Mouse (Mus musculus) liver, embryonic 15.5 days (tissue): ENCODE results near the gene 5730522E02Rik. TPM values are rescaled to one million over a fixed set of nuclear protein-coding genes. Genes with fewer than 3 reads are reported as not detected.

Experiments used
- ATAC-seq: fragments of 200-750 bp; cut with Nextera tagmentation; 2 replicates; pipeline ENCODE4 v1.8.0; 2017; ENCODE audit warnings: moderate number of reproducible peaks, mild to moderate bottlenecking, moderate library complexity; ENCODE audit not compliant: insufficient read depth
- H3K27ac ChIP-seq: fragments of 300-500 bp; sonication (generic); replicated peaks from 2 replicates; pipeline ENCODE4 v1.5.1; 2015; ENCODE audit warnings: mild to moderate bottlenecking, inconsistent platforms
- H3K27me3 ChIP-seq: fragments of 300-500 bp; sonication (generic); 2 replicates; pipeline ENCODE4 v1.6.1; 2015; ENCODE audit warnings: mild to moderate bottlenecking, inconsistent platforms
- H3K36me3 ChIP-seq: fragments of 300-500 bp; sonication (generic); replicated peaks from 2 replicates; pipeline ENCODE4 v1.6.1; 2015; ENCODE audit warnings: moderate library complexity, mild to moderate bottlenecking, inconsistent platforms
- H3K4me1 ChIP-seq: fragments of 300-500 bp; sonication (generic); replicated peaks from 2 replicates; pipeline ENCODE4 v1.6.1; 2015; ENCODE audit warnings: inconsistent platforms
- H3K4me2 ChIP-seq: fragments of 300-500 bp; sonication (generic); 2 replicates; pipeline ENCODE4 v1.6.1; 2015; ENCODE audit warnings: moderate library complexity, mild to moderate bottlenecking, inconsistent platforms
- H3K4me3 ChIP-seq: fragments of 300-500 bp; sonication (generic); replicated peaks from 2 replicates; pipeline ENCODE4 v1.5.1; 2015; ENCODE audit warnings: mild to moderate bottlenecking, inconsistent platforms
- H3K9ac ChIP-seq: fragments of 300-500 bp; sonication (generic); 2 replicates; pipeline ENCODE4 v1.6.1; 2015; ENCODE audit warnings: moderate library complexity, mild to moderate bottlenecking, inconsistent platforms
- H3K9me3 ChIP-seq: fragments of 300-500 bp; sonication (generic); replicated peaks from 2 replicates; pipeline ENCODE4 v1.6.1; 2016; ENCODE audit warnings: inconsistent platforms
- WGBS: fragments of 180-500 bp; shearing (Covaris S2); methylation state at CpG from one replicate; pipeline ENCODE4 v1.1.7; 2015; ENCODE audit warnings: mixed read lengths; ENCODE audit not compliant: insufficient replicate concordance; 5-methylcytosine and 5-hydroxymethylcytosine counted together
- polyA plus RNA-seq: library from polyadenylated mRNA; unstranded; fragments of >200 nt; fragmentation: Nextera tagmentation; extraction: Ambion mirVana; gene quantifications from 2 replicates; pipeline ENCODE4 v1.2.1, GENCODE M21; 2015

5730522E02Rik gene
- polyA plus RNA-seq, 1 experiment from 2014 or later, result 0.26 TPM

GRCm38 (mm10) chr11:26088993-26089392 is 121.6 kb downstream of the 5730522E02Rik start:
- no peak overlapping the region for H3K9ac ChIP-seq
- no peaks in the 10 kb centered on the region for H3K36me3 ChIP-seq
- 62% methylated on average over 5 of the region's 5 CpGs for WGBS
- H3K9me3 ChIP-seq, result no peaks in the 10 kb centered on the region
- H3K27me3 ChIP-seq, result no peaks in the 10 kb centered on the region
- ATAC-seq, result no peak
- no peak overlapping the region for H3K4me2 ChIP-seq
- no peak overlapping the region for H3K27ac ChIP-seq
- no peaks in the 10 kb centered on the region for H3K4me1 ChIP-seq
- no peak overlapping the region for H3K4me3 ChIP-seq

GRCm38 (mm10) chr11:26086679-26087078 is 123.9 kb downstream of the 5730522E02Rik start:
- ATAC-seq, result no peak
- Histone ChIP-seq H3K27me3 (no peaks in the 10 kb centered on the region), H3K9me3 (no peaks in the 10 kb centered on the region), H3K36me3 (no peaks in the 10 kb centered on the region), H3K4me3 (no peak overlapping the region), H3K4me1 (no peaks in the 10 kb centered on the region), H3K9ac (no peak overlapping the region), H3K4me2 (no peak overlapping the region), H3K27ac (no peak overlapping the region)
- WGBS, result 73% methylated on average over 7 of the region's 7 CpGs

- H3K4me3 ChIP-seq, result no peak overlapping the region
- H3K27me3 ChIP-seq, result no peaks in the 10 kb centered on the region
- H3K4me2 ChIP-seq, result no peak overlapping the region
- no peak overlapping the region for H3K9ac ChIP-seq
- H3K36me3 ChIP-seq, result no peaks in the 10 kb centered on the region
- H3K27ac ChIP-seq, result no peak overlapping the region
- WGBS, result 36% methylated on average over 6 of the region's 6 CpGs
- H3K4me1 ChIP-seq, result no peaks in the 10 kb centered on the region
- no peak for ATAC-seq
- H3K9me3 ChIP-seq, result no peaks in the 10 kb centered on the region
Measured at GRCm38 (mm10) chr11:26085380-26086035, 125.1 kb downstream of the 5730522E02Rik start.

GRCm38 (mm10) chr11:26076335-26076734 is 134.2 kb downstream of the 5730522E02Rik start:
- 66% methylated on average over 2 of the region's 2 CpGs for WGBS
- Histone ChIP-seq H3K4me1 (no peaks in the 10 kb centered on the region), H3K36me3 (no peaks in the 10 kb centered on the region), H3K9me3 (no peaks in the 10 kb centered on the region), H3K4me3 (no peak overlapping the region), H3K4me2 (no peak overlapping the region), H3K9ac (no peak overlapping the region), H3K27ac (no peak overlapping the region), H3K27me3 (no peaks in the 10 kb centered on the region)
- no peak for ATAC-seq

- 67% methylated on average over 6 of the region's 6 CpGs for WGBS
- ATAC-seq, result no peak
Measured at GRCm38 (mm10) chr11:26075536-26075935, 135.0 kb downstream of the 5730522E02Rik start.

GRCm38 (mm10) chr11:26073638-26074294 is 136.8 kb downstream of the 5730522E02Rik start:
- no peaks in the 10 kb centered on the region for H3K27me3 ChIP-seq
- H3K4me1 ChIP-seq, result no peaks in the 10 kb centered on the region
- H3K9ac ChIP-seq, result no peak overlapping the region
- ATAC-seq, result no peak
- no peak overlapping the region for H3K4me2 ChIP-seq
- H3K4me3 ChIP-seq, result no peak overlapping the region
- 43% methylated on average over 8 of the region's 8 CpGs for WGBS
- no peaks in the 10 kb centered on the region for H3K9me3 ChIP-seq
- H3K27ac ChIP-seq, result no peak overlapping the region
- H3K36me3 ChIP-seq, result no peaks in the 10 kb centered on the region

More at GRCm38 (mm10) chr11:26075536-26075935, 135.0 kb downstream of the 5730522E02Rik start:
- Histone ChIP-seq H3K4me1 (no peaks in the 10 kb centered on the region), H3K36me3 (no peaks in the 10 kb centered on the region), H3K27ac (no peak overlapping the region), H3K9ac (no peak overlapping the region), H3K9me3 (no peaks in the 10 kb centered on the region), H3K4me3 (no peak overlapping the region), H3K4me2 (no peak overlapping the region), H3K27me3 (no peaks in the 10 kb centered on the region)

GRCm38 (mm10) chr11:26072101-26072500 is 138.5 kb downstream of the 5730522E02Rik start:
- no peaks in the 10 kb centered on the region for H3K9me3 ChIP-seq
- H3K27me3 ChIP-seq, result no peaks in the 10 kb centered on the region
- no peak overlapping the region for H3K9ac ChIP-seq
- no peaks in the 10 kb centered on the region for H3K36me3 ChIP-seq
- H3K4me3 ChIP-seq, result no peak overlapping the region
- 44% methylated on average over 4 of the region's 4 CpGs for WGBS
- no peak for ATAC-seq
- H3K27ac ChIP-seq, result no peak overlapping the region
- no peak overlapping the region for H3K4me2 ChIP-seq
- H3K4me1 ChIP-seq, result no peaks in the 10 kb centered on the region

GRCm38 (mm10) chr11:26063252-26063651 is 147.3 kb downstream of the 5730522E02Rik start:
- Histone ChIP-seq H3K4me1 (no peaks in the 10 kb centered on the region), H3K4me2 (no peak overlapping the region), H3K36me3 (no peaks in the 10 kb centered on the region), H3K27ac (no peak overlapping the region), H3K27me3 (no peaks in the 10 kb centered on the region), H3K9me3 (no peaks in the 10 kb centered on the region), H3K9ac (no peak overlapping the region), H3K4me3 (no peak overlapping the region)
- ATAC-seq, result no peak
- WGBS, result 31% methylated on average over 2 of the region's 2 CpGs

GRCm38 (mm10) chr11:26061471-26062137 is 149.0 kb downstream of the 5730522E02Rik start:
- Histone ChIP-seq H3K27ac (no peak overlapping the region), H3K9me3 (no peaks in the 10 kb centered on the region), H3K4me3 (no peak overlapping the region), H3K27me3 (no peaks in the 10 kb centered on the region), H3K36me3 (no peaks in the 10 kb centered on the region), H3K4me1 (no peaks in the 10 kb centered on the region), H3K9ac (no peak overlapping the region), H3K4me2 (no peak overlapping the region)
- WGBS, result 62% methylated on average over 8 of the region's 8 CpGs
- ATAC-seq, result no peak

GRCm38 (mm10) chr11:26013527-26013926 is 197.0 kb downstream of the 5730522E02Rik start:
- no peak overlapping the region for H3K27ac ChIP-seq
- H3K4me2 ChIP-seq, result no peak overlapping the region
- 59% methylated on average over 2 of the region's 2 CpGs for WGBS
- H3K27me3 ChIP-seq, result no peaks in the 10 kb centered on the region
- no peaks in the 10 kb centered on the region for H3K36me3 ChIP-seq
- no peaks in the 10 kb centered on the region for H3K4me1 ChIP-seq
- no peak overlapping the region for H3K9ac ChIP-seq
- H3K9me3 ChIP-seq, result no peaks in the 10 kb centered on the region
- H3K4me3 ChIP-seq, result no peak overlapping the region
- ATAC-seq, result no peak

- Histone ChIP-seq H3K27me3 (no peaks in the 10 kb centered on the region), H3K36me3 (no peaks in the 10 kb centered on the region), H3K4me3 (no peak overlapping the region), H3K27ac (no peak overlapping the region), H3K4me2 (no peak overlapping the region), H3K4me1 (no peaks in the 10 kb centered on the region), H3K9ac (no peak overlapping the region), H3K9me3 (no peaks in the 10 kb centered on the region)
- WGBS, result 59% methylated on average over 4 of the region's 4 CpGs
- ATAC-seq, result no peak
Measured at GRCm38 (mm10) chr11:26004018-26004417, 206.5 kb downstream of the 5730522E02Rik start.
